Comparison of ENCODE assay signal across 9 mouse cellular contexts in the genomic region with DNA sequence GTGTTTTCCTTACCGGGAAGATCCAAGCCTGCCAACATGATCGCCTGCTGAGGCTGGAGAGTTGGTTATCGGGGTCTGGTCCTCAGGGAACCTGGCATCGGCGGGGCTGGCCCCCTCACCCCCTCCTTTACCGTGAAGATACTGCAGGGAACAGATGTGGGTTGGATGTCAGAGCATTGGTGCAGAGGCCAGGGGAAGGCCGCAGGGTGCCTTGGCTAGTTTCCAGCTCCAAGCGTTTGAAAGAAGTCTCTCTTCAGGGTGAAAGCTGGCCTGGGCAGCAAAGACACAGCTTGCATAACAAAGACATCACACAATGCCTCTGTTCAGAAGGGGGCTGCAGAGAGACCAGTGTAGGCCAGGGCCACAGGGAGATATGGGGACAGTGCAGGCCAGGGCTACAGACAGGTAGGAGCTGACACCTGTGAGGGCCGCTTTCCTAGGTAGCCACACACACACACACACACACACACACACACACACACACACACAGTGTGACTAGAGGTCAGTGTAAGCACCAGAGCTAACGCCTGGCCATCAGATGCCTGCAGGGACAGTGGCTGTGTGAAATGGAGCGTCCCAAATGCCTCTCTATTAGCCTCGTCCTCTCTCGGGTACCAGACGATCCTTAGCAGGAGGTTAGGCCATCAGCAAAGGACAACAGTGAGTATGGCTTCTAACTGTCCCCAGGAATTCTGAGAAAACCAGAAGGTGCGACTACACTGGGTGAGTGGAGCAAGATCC. TPM values are rescaled to one million over a fixed set of nuclear protein-coding genes. Genes with fewer than 3 reads are reported as not detected.
A peak's percentile ranks its signal among the peaks of the same experiment; 100 is the strongest.
DNase-seq lines count a peak whose midpoint lies in the region; ATAC-seq and TF ChIP-seq lines count a peak whose summit lies in the region.
"Had no signal": no experiment of that assay in that cellular context is flagged by ENCODE, and none has a peak within 500 bp of the region (broad histone marks: within the 10 kb centered on the region; RNA-seq: fewer than 3 reads in every experiment).

No protein-coding gene starts in this region.

- H3K27me3 ChIP-seq in heart, embryonic 13.5 days (replicated peaks), result 0 out of 2 replicates have a peak, but pooled peaks cover 17% of the 10 kb centered on the region
- H3K27me3 ChIP-seq in heart, adult 2 months (ENCODE audit: control insufficient read depth, insufficient read depth, low read length), result no peaks in the 10 kb centered on the region
- no peaks in the 10 kb centered on the region for H3K27me3 ChIP-seq in intestine, embryonic 16.5 days (replicated peaks; ENCODE audit: control insufficient read depth, insufficient read depth, low read length)
- no peaks in the 10 kb centered on the region; the same call in 1 of the 2 replicates for H3K27me3 ChIP-seq in midbrain, embryonic 11.5 days (ENCODE audit: control insufficient read depth, insufficient read depth, low read length)
- no peaks in the 10 kb centered on the region for H3K27me3 ChIP-seq in thymus, adult 2 months (ENCODE audit: control insufficient read depth, insufficient read depth, low read length)

- DNase-seq in heart, adult 2 months, result no peak
- DNase-seq in midbrain, embryonic 11.5 days (ENCODE audit: low spot score, missing footprints), result peak; percentile 86
- peak; percentile 78 for DNase-seq in telencephalon, adult 2 months (ENCODE audit: low read depth, low spot score)
- DNase-seq in thymus, adult 2 months, result no peak
- DNase-seq in gastrocnemius, postnatal 10 days, result no peak

- no peaks in the 10 kb centered on the region for H3K36me3 ChIP-seq in heart, embryonic 13.5 days
- no peaks in the 10 kb centered on the region for H3K36me3 ChIP-seq in heart, adult 2 months (ENCODE audit: control insufficient read depth, insufficient read depth, low read length)
- no peaks in the 10 kb centered on the region for H3K36me3 ChIP-seq in intestine, embryonic 16.5 days (ENCODE audit: control insufficient read depth, insufficient read depth, low read length)
- no peaks in the 10 kb centered on the region for H3K36me3 ChIP-seq in midbrain, embryonic 11.5 days (ENCODE audit: control insufficient read depth, insufficient read depth, low read length)
- no peaks in the 10 kb centered on the region for H3K36me3 ChIP-seq in thymus, adult 2 months (ENCODE audit: control insufficient read depth, insufficient read depth, low read length)

- ATAC-seq in heart, embryonic 13.5 days (ENCODE audit: extremely low read depth, insufficient number of reproducible peaks, low FRiP score, low TSS enrichment), result no peak
- peak; percentile 38 for ATAC-seq in intestine, embryonic 16.5 days
- peak; percentile 81 for ATAC-seq in midbrain, embryonic 11.5 days (ENCODE audit: low FRiP score)

- no peak overlapping the region; the same call in 1 of the 2 replicates for H3K27ac ChIP-seq in heart, embryonic 13.5 days (replicated peaks)
- no peak overlapping the region for H3K27ac ChIP-seq in heart, adult 2 months
- peak overlapping the region; percentile 83 for H3K27ac ChIP-seq in cortical plate, adult 2 months (ENCODE audit: insufficient read depth, low read length)
- H3K27ac ChIP-seq in intestine, embryonic 16.5 days (ENCODE audit: low read length), result peak overlapping the region; percentile 13; the same call in 1 of the 2 replicates
- H3K27ac ChIP-seq in midbrain, embryonic 11.5 days (ENCODE audit: low read depth, low read length), result peak overlapping the region; percentile 44
- H3K27ac ChIP-seq in thymus, adult 2 months (ENCODE audit: control insufficient read depth, insufficient read depth, low read length), result no peak overlapping the region

- H3K4me1 ChIP-seq in heart, embryonic 13.5 days, result peaks cover 39% of the 10 kb centered on the region
- H3K4me1 ChIP-seq in heart, adult 2 months (ENCODE audit: control insufficient read depth, insufficient read depth, low read length), result no peaks in the 10 kb centered on the region
- peaks cover 4% of the 10 kb centered on the region for H3K4me1 ChIP-seq in cortical plate, adult 2 months (ENCODE audit: control insufficient read depth, insufficient read depth, low read length)
- peaks cover 7% of the 10 kb centered on the region; the same call in 1 of the 2 replicates for H3K4me1 ChIP-seq in intestine, embryonic 16.5 days (ENCODE audit: control insufficient read depth, insufficient read depth, low read length)
- H3K4me1 ChIP-seq in midbrain, embryonic 11.5 days (ENCODE audit: control insufficient read depth, insufficient read depth, low read length), result peaks cover 14% of the 10 kb centered on the region
- H3K4me1 ChIP-seq in thymus, adult 2 months (replicated peaks; ENCODE audit: control insufficient read depth, insufficient read depth, low read length), result no peaks in the 10 kb centered on the region

- H3K79me2 ChIP-seq in heart, adult 2 months (replicated peaks; ENCODE audit: control insufficient read depth, insufficient read depth, low read length), result no peaks in the 10 kb centered on the region

- no peak overlapping the region for H3K4me2 ChIP-seq in heart, embryonic 13.5 days
- H3K4me2 ChIP-seq in intestine, embryonic 16.5 days (ENCODE audit: low read depth, low read length), result no peak overlapping the region
- no peak overlapping the region for H3K4me2 ChIP-seq in midbrain, embryonic 11.5 days

- WGBS in heart, embryonic 13.5 days, result 31% methylated on average over 15 of the region's 15 CpGs
- WGBS in heart, adult 2 months, result 42% methylated on average over 15 of the region's 15 CpGs
- 43% methylated on average over 15 of the region's 15 CpGs for WGBS in intestine, embryonic 16.5 days
- 16% methylated on average over 15 of the region's 15 CpGs for WGBS in midbrain, embryonic 11.5 days
- WGBS in thymus, adult 2 months, result 85% methylated on average over 15 of the region's 15 CpGs

- no peak for TF ChIP-seq EP300 in heart, adult 2 months (IDR thresholded peaks at IDR 0.05; ENCODE audit: insufficient read depth, low read depth, low read length)

- H3K9ac ChIP-seq in heart, embryonic 13.5 days, result peak overlapping the region; percentile 52; the same call in 1 of the 2 replicates
- no peak overlapping the region for H3K9ac ChIP-seq in heart, adult 2 months (ENCODE audit: low read depth, low read length)
- peak overlapping the region; percentile 12 for H3K9ac ChIP-seq in intestine, embryonic 16.5 days (ENCODE audit: low read depth, low read length)
- H3K9ac ChIP-seq in midbrain, embryonic 11.5 days (ENCODE audit: low read length), result peak overlapping the region; percentile 47; the same call in 1 of the 2 replicates

- no peaks in the 10 kb centered on the region for H3K9me3 ChIP-seq in heart, embryonic 13.5 days
- H3K9me3 ChIP-seq in intestine, embryonic 16.5 days (ENCODE audit: control insufficient read depth, low read length), result no peaks in the 10 kb centered on the region
- H3K9me3 ChIP-seq in midbrain, embryonic 11.5 days (ENCODE audit: control insufficient read depth, low read length), result no peaks in the 10 kb centered on the region

- intact Hi-C loops in heart, adult 2 months (cut with DNase I), result no loop called here

- no peak for TF ChIP-seq POLR2A in heart, adult 2 months (IDR thresholded peaks at IDR 0.05; ENCODE audit: insufficient read depth, low read depth, low read length)
- TF ChIP-seq POLR2A in cortical plate, adult 2 months (IDR thresholded peaks at IDR 0.05; ENCODE audit: extremely low read depth, insufficient read depth, low read length), result no peak
- TF ChIP-seq POLR2A in thymus, adult 2 months (IDR thresholded peaks at IDR 0.05; ENCODE audit: control insufficient read depth, extremely low read depth, insufficient read depth, low read length, poor library complexity), result no peak

- H3K4me3 ChIP-seq in heart, embryonic 13.5 days, result no peak overlapping the region
- H3K4me3 ChIP-seq in heart, adult 2 months, result no peak overlapping the region
- H3K4me3 ChIP-seq in cortical plate, adult 2 months (ENCODE audit: insufficient read depth, low read length), result no peak overlapping the region
- H3K4me3 ChIP-seq in intestine, embryonic 16.5 days (ENCODE audit: low read length), result no peak overlapping the region
- H3K4me3 ChIP-seq in midbrain, embryonic 11.5 days (ENCODE audit: low read depth, low read length), result no peak overlapping the region
- no peak overlapping the region for H3K4me3 ChIP-seq in thymus, adult 2 months (ENCODE audit: control insufficient read depth, insufficient read depth, low read length)
- H3K4me3 ChIP-seq: myocyte had no signal

- no peak for TF ChIP-seq CTCF in heart, adult 2 months (IDR thresholded peaks at IDR 0.05)
- no peak for TF ChIP-seq CTCF in cortical plate, adult 2 months (IDR thresholded peaks at IDR 0.05; ENCODE audit: extremely low read depth, insufficient read depth, low read length)
- no peak for TF ChIP-seq CTCF in thymus, adult 2 months (IDR thresholded peaks at IDR 0.05; ENCODE audit: borderline replicate concordance, control insufficient read depth, extremely low read depth, insufficient read depth, low read length, poor library complexity)

RNA-seq across cellular contexts. Expression of a gene that starts 17.9 kb away (rescaled TPM):
- polyA plus RNA-seq in heart, embryonic 13.5 days (2015; fragmentation: Nextera tagmentation; extraction: Ambion mirVana), result 10.3 and 10.7 TPM in 2 replicates
- 100 to 1,000 TPM in 1 of 2 experiments, 10 to 100 TPM in 1; 96.3 to 111 TPM for total RNA-seq in heart, adult 2 months (2021)
- polyA plus RNA-seq in heart, adult 2 months (2012; rRNA removed), result 201 and 224 TPM in 2 replicates
- polyA plus RNA-seq in cortical plate, adult 2 months (2012; rRNA removed), result 21.2 and 22.4 TPM in 2 replicates
- 1.2 and 2.1 TPM in 2 replicates for polyA plus RNA-seq in intestine, embryonic 16.5 days (2015; fragmentation: Nextera tagmentation; extraction: Ambion mirVana)
- polyA plus RNA-seq in midbrain, embryonic 11.5 days (2014; fragmentation: Nextera tagmentation; extraction: Ambion mirVana), result not detected in 2 replicates
- 1.1 and 12.5 TPM in 2 replicates for polyA plus RNA-seq in thymus, adult 2 months (2012; rRNA removed)
- 100 to 1,000 TPM; 256 to 285 TPM for total RNA-seq in gastrocnemius, postnatal 10 days (2021)

RNA-seq across cellular contexts. Expression of a gene that starts 29.0 kb away (rescaled TPM):
- 0.05 TPM in 1 of 2 replicates, not detected in the other for polyA plus RNA-seq in heart, embryonic 13.5 days (2015; fragmentation: Nextera tagmentation; extraction: Ambion mirVana)
- not detected for total RNA-seq in heart, adult 2 months (2021)
- 0.32 and 0.49 TPM in 2 replicates for polyA plus RNA-seq in heart, adult 2 months (2012; rRNA removed)
- polyA plus RNA-seq in cortical plate, adult 2 months (2012; rRNA removed), result 11.8 and 13.4 TPM in 2 replicates
- polyA plus RNA-seq in intestine, embryonic 16.5 days (2015; fragmentation: Nextera tagmentation; extraction: Ambion mirVana), result 0.66 and 0.81 TPM in 2 replicates
- polyA plus RNA-seq in midbrain, embryonic 11.5 days (2014; fragmentation: Nextera tagmentation; extraction: Ambion mirVana), result 1.5 and 2.0 TPM in 2 replicates
- 0.18 and 0.34 TPM in 2 replicates for polyA plus RNA-seq in thymus, adult 2 months (2012; rRNA removed)
- under 1 TPM; 0.79 to 0.85 TPM for total RNA-seq in gastrocnemius, postnatal 10 days (2021)

RNA-seq across cellular contexts. Expression of a gene that starts 32.8 kb away (rescaled TPM):
- 1.4 and 2.1 TPM in 2 replicates for polyA plus RNA-seq in heart, embryonic 13.5 days (2015; fragmentation: Nextera tagmentation; extraction: Ambion mirVana)
- total RNA-seq in heart, adult 2 months (2021), result 10 to 100 TPM; 12.3 to 17.4 TPM
- polyA plus RNA-seq in heart, adult 2 months (2012; rRNA removed), result 11.0 and 13.1 TPM in 2 replicates
- polyA plus RNA-seq in cortical plate, adult 2 months (2012; rRNA removed), result 6.6 and 8.7 TPM in 2 replicates
- 0.27 and 0.32 TPM in 2 replicates for polyA plus RNA-seq in intestine, embryonic 16.5 days (2015; fragmentation: Nextera tagmentation; extraction: Ambion mirVana)
- 0.11 and 0.16 TPM in 2 replicates for polyA plus RNA-seq in midbrain, embryonic 11.5 days (2014; fragmentation: Nextera tagmentation; extraction: Ambion mirVana)
- 0.89 and 0.93 TPM in 2 replicates for polyA plus RNA-seq in thymus, adult 2 months (2012; rRNA removed)
- total RNA-seq in gastrocnemius, postnatal 10 days (2021), result 100 to 1,000 TPM; 113 to 118 TPM

RNA-seq across cellular contexts. Expression of a gene that starts 47.9 kb away (rescaled TPM):
- polyA plus RNA-seq in heart, embryonic 13.5 days (2015; fragmentation: Nextera tagmentation; extraction: Ambion mirVana), result 230 and 277 TPM in 2 replicates
- total RNA-seq in heart, adult 2 months (2021), result 100 to 1,000 TPM; 198 to 199 TPM
- 71.7 and 106 TPM in 2 replicates for polyA plus RNA-seq in heart, adult 2 months (2012; rRNA removed)
- 97.6 and 101 TPM in 2 replicates for polyA plus RNA-seq in cortical plate, adult 2 months (2012; rRNA removed)
- 149 and 162 TPM in 2 replicates for polyA plus RNA-seq in intestine, embryonic 16.5 days (2015; fragmentation: Nextera tagmentation; extraction: Ambion mirVana)
- polyA plus RNA-seq in midbrain, embryonic 11.5 days (2014; fragmentation: Nextera tagmentation; extraction: Ambion mirVana), result 159 and 170 TPM in 2 replicates
- polyA plus RNA-seq in thymus, adult 2 months (2012; rRNA removed), result 9.1 and 17.6 TPM in 2 replicates
- 10 to 100 TPM; 75.4 to 98.1 TPM for total RNA-seq in gastrocnemius, postnatal 10 days (2021)

RNA-seq across cellular contexts. Expression of a gene that starts 51.1 kb away (rescaled TPM):
- polyA plus RNA-seq in heart, embryonic 13.5 days (2015; fragmentation: Nextera tagmentation; extraction: Ambion mirVana), result 11.1 and 12.5 TPM in 2 replicates
- total RNA-seq in heart, adult 2 months (2021), result 100 to 1,000 TPM; 117 to 130 TPM
- 67.7 and 84.2 TPM in 2 replicates for polyA plus RNA-seq in heart, adult 2 months (2012; rRNA removed)
- 97.8 and 115 TPM in 2 replicates for polyA plus RNA-seq in cortical plate, adult 2 months (2012; rRNA removed)
- 4.0 and 4.8 TPM in 2 replicates for polyA plus RNA-seq in intestine, embryonic 16.5 days (2015; fragmentation: Nextera tagmentation; extraction: Ambion mirVana)
- polyA plus RNA-seq in midbrain, embryonic 11.5 days (2014; fragmentation: Nextera tagmentation; extraction: Ambion mirVana), result 5.0 and 5.9 TPM in 2 replicates
- 6.9 and 12.2 TPM in 2 replicates for polyA plus RNA-seq in thymus, adult 2 months (2012; rRNA removed)
- total RNA-seq in gastrocnemius, postnatal 10 days (2021), result 10 to 100 TPM; 72.2 to 76.5 TPM

Comparison
In these comparisons a context has a peak if more than half of its experiments do, and no peak if none do; other contexts are left out.
1. H3K27ac ChIP-seq: peak in cortical plate, adult 2 months (single experiment), intestine, embryonic 16.5 days (single experiment) and midbrain, embryonic 11.5 days (single experiment); none in heart, embryonic 13.5 days (single experiment), heart, adult 2 months (single experiment) and thymus, adult 2 months (single experiment).
2. DNase-seq: peak in midbrain, embryonic 11.5 days (single experiment) and telencephalon, adult 2 months (single experiment); none in heart, adult 2 months (0 of 2), thymus, adult 2 months (single experiment) and gastrocnemius, postnatal 10 days (single experiment).